Mouse (Mus musculus) MEL (cell line): ENCODE data around the gene Hadhb. TPM values are rescaled to one million over a fixed set of nuclear protein-coding genes. Genes with fewer than 3 reads are reported as not detected.

Experiments used
- DNase-seq: peaks from one replicate; pipeline ENCODE4 v3.0.0; 2011; ENCODE audit warnings: low read depth, low spot score
- H3K27ac ChIP-seq: 2 replicates; pipeline ENCODE4 v1.5.1; 2012; ENCODE audit warnings: low read depth, mild to moderate bottlenecking, control low read depth, low read length, moderate library complexity; ENCODE audit not compliant: control insufficient read depth
- H3K27me3 ChIP-seq, 2 experiments: fragments of 150-350 bp in 1 of 2; sonication (generic) in 1 of 2; 2 replicates each; pipeline ENCODE4 v1.6.1; 2012; ENCODE audit warnings: low read length in 2 of 2, mild to moderate bottlenecking in 2 of 2, improper control_type of control experiment in 1 of 2, moderate library complexity in 1 of 2; ENCODE audit not compliant: insufficient read depth in 2 of 2, control insufficient read depth in 1 of 2
- H3K36me3 ChIP-seq, 2 experiments: 2 replicates each; pipeline ENCODE4 v1.6.1; 2012 to 2014; ENCODE audit warnings: low read length in 2 of 2, improper control_type of control experiment in 1 of 2, inconsistent platforms in 1 of 2, mild to moderate bottlenecking in 1 of 2; ENCODE audit not compliant: insufficient read depth in 2 of 2, control insufficient read depth in 1 of 2
- H3K4me1 ChIP-seq, 2 experiments: fragments of 150-350 bp in 1 of 2; sonication (generic) in 1 of 2; 2 replicates each; pipeline ENCODE4 v1.6.1; 2012; ENCODE audit warnings: low read length in 2 of 2, improper control_type of control experiment in 1 of 2, mild to moderate bottlenecking in 1 of 2; ENCODE audit not compliant: insufficient read depth in 2 of 2, control insufficient read depth in 1 of 2
- H3K4me3 ChIP-seq, 2 experiments: fragments of 150-350 bp in 1 of 2; sonication (generic) in 1 of 2; 2 replicates each; pipeline ENCODE4 v1.5.1; 2012; ENCODE audit warnings: low read depth in 2 of 2, low read length in 2 of 2, mild to moderate bottlenecking in 2 of 2, moderate library complexity in 2 of 2, control low read depth in 1 of 2, improper control_type of control experiment in 1 of 2; ENCODE audit not compliant: control insufficient read depth in 1 of 2, insufficient read depth in 1 of 2
- H3K79me2 ChIP-seq: 2 replicates; pipeline ENCODE4 v1.6.1; 2012; ENCODE audit warnings: mild to moderate bottlenecking, low read length, moderate library complexity; ENCODE audit not compliant: control insufficient read depth, poor library complexity, insufficient read depth
- H3K9ac ChIP-seq: 2 replicates; pipeline ENCODE4 v1.6.1; 2012; ENCODE audit warnings: low read depth, mild to moderate bottlenecking, control low read depth, low read length, moderate library complexity; ENCODE audit not compliant: control insufficient read depth, poor library complexity, severe bottlenecking
- H3K9me3 ChIP-seq: fragments of 150-350 bp; sonication (generic); replicated peaks from 2 replicates; pipeline ENCODE4 v1.6.1; 2012; ENCODE audit warnings: mild to moderate bottlenecking, low read length, improper control_type of control experiment, moderate library complexity; ENCODE audit not compliant: insufficient read depth
- CTCF ChIP-seq, 3 experiments: IDR thresholded peaks in 2 of 3; conservative IDR thresholded peaks in 1 of 3; 2 replicates each; pipeline ENCODE4 v1.5.1; 2011 to 2012; ENCODE audit warnings: low read length in 3 of 3, low read depth in 2 of 3, mild to moderate bottlenecking in 2 of 3, improper control_type of control experiment in 1 of 3, inconsistent platforms in 1 of 3, mixed read lengths in 1 of 3, moderate library complexity in 1 of 3; ENCODE audit not compliant: control insufficient read depth in 1 of 3, insufficient read depth in 1 of 3, poor library complexity in 1 of 3, severe bottlenecking in 1 of 3
- EP300 ChIP-seq, 2 experiments: IDR thresholded peaks; 2 replicates each; pipeline ENCODE4 v1.6.1; 2011; ENCODE audit warnings: improper control_type of control experiment in 2 of 2, low read length in 2 of 2, low read depth in 1 of 2, mild to moderate bottlenecking in 1 of 2
- GABPA ChIP-seq: IDR thresholded peaks from 2 replicates; pipeline ENCODE4 v1.6.1; 2012; ENCODE audit warnings: low read depth, mild to moderate bottlenecking, inconsistent platforms, low read length, improper control_type of control experiment, moderate library complexity
- HCFC1 ChIP-seq: IDR thresholded peaks from 2 replicates; pipeline ENCODE4 v1.6.1; 2012; ENCODE audit warnings: low read depth, mild to moderate bottlenecking, inconsistent platforms, low read length, improper control_type of control experiment, moderate library complexity
- KAT2A ChIP-seq: conservative IDR thresholded peaks from 2 replicates; pipeline ENCODE4 v1.6.1; 2012; ENCODE audit warnings: low read depth, low read length, improper control_type of control experiment, inconsistent platforms
- MAFK ChIP-seq: IDR thresholded peaks from 2 replicates; pipeline ENCODE4 v1.6.1; 2011; ENCODE audit warnings: low read depth, mild to moderate bottlenecking, low read length, improper control_type of control experiment, borderline replicate concordance
- MEF2A ChIP-seq: IDR thresholded peaks from 2 replicates; pipeline ENCODE4 v1.6.1; 2014; ENCODE audit warnings: low read depth, mild to moderate bottlenecking, inconsistent platforms, low read length, improper control_type of control experiment; ENCODE audit not compliant: poor library complexity, insufficient replicate concordance, severe bottlenecking; ENCODE audit errors: extremely low read depth
- MXI1 ChIP-seq: IDR thresholded peaks from 2 replicates; pipeline ENCODE4 v1.6.1; 2011; ENCODE audit warnings: mild to moderate bottlenecking, low read depth, low read length, improper control_type of control experiment
- MYC ChIP-seq: IDR thresholded peaks from 2 replicates; pipeline ENCODE4 v1.6.1; 2011; ENCODE audit warnings: low read depth, mild to moderate bottlenecking, low read length, improper control_type of control experiment, moderate library complexity
- NELFE ChIP-seq: IDR thresholded peaks from 2 replicates; pipeline ENCODE4 v1.6.1; 2011; ENCODE audit warnings: low read depth, low read length, improper control_type of control experiment
- NRF1 ChIP-seq: IDR thresholded peaks from 2 replicates; pipeline ENCODE4 v1.6.1; 2014; ENCODE audit warnings: low read depth, mild to moderate bottlenecking, inconsistent platforms, low read length, improper control_type of control experiment, moderate library complexity; ENCODE audit not compliant: poor library complexity, insufficient read depth, severe bottlenecking
- POLR2A ChIP-seq, 2 experiments: IDR thresholded peaks; 2 replicates each; pipeline ENCODE4 v1.6.1; 2011 to 2012; ENCODE audit warnings: low read length in 2 of 2, mild to moderate bottlenecking in 2 of 2, control low read depth in 1 of 2, improper control_type of control experiment in 1 of 2, low read depth in 1 of 2, moderate library complexity in 1 of 2; ENCODE audit not compliant: control insufficient read depth in 1 of 2, insufficient read depth in 1 of 2, poor library complexity in 1 of 2
- POLR2AphosphoS5 ChIP-seq: IDR thresholded peaks from 2 replicates; pipeline ENCODE4 v1.6.1; 2012; ENCODE audit warnings: low read depth, borderline replicate concordance, mild to moderate bottlenecking, inconsistent platforms, low read length, moderate library complexity, mixed read lengths
- RAD21 ChIP-seq: IDR thresholded peaks from 2 replicates; pipeline ENCODE4 v1.6.1; 2011; ENCODE audit warnings: mild to moderate bottlenecking, low read depth, low read length, improper control_type of control experiment
- RCOR1 ChIP-seq: IDR thresholded peaks from 2 replicates; pipeline ENCODE4 v1.6.1; 2012; ENCODE audit warnings: low read depth, mild to moderate bottlenecking, inconsistent platforms, low read length, improper control_type of control experiment
- SIN3A ChIP-seq: IDR thresholded peaks from 2 replicates; pipeline ENCODE4 v1.6.1; 2012; ENCODE audit warnings: low read length, improper control_type of control experiment, inconsistent platforms
- TAL1 ChIP-seq: IDR thresholded peaks from 2 replicates; pipeline ENCODE4 v1.6.1; 2012; ENCODE audit warnings: mild to moderate bottlenecking, inconsistent platforms, low read length, moderate library complexity, mixed read lengths
- TCF12 ChIP-seq: IDR thresholded peaks from 2 replicates; pipeline ENCODE4 v1.6.1; 2014; ENCODE audit warnings: low read depth, mild to moderate bottlenecking, inconsistent platforms, low read length, improper control_type of control experiment, moderate library complexity
- UBTF ChIP-seq: IDR thresholded peaks from 2 replicates; pipeline ENCODE4 v1.6.1; 2012; ENCODE audit warnings: low read depth, mild to moderate bottlenecking, inconsistent platforms, low read length, improper control_type of control experiment, moderate library complexity, borderline replicate concordance; ENCODE audit not compliant: insufficient read depth
- USF2 ChIP-seq, 2 experiments: IDR thresholded peaks; 2 replicates each; pipeline ENCODE4 v1.6.1; 2011 to 2012; ENCODE audit warnings: improper control_type of control experiment in 2 of 2, low read length in 2 of 2, borderline replicate concordance in 1 of 2, inconsistent platforms in 1 of 2, low read depth in 1 of 2, mild to moderate bottlenecking in 1 of 2; ENCODE audit not compliant: insufficient read depth in 1 of 2
- ZMIZ1 ChIP-seq: IDR thresholded peaks from 2 replicates; pipeline ENCODE4 v1.6.1; 2012; ENCODE audit warnings: low read depth, mild to moderate bottlenecking, inconsistent platforms, low read length, improper control_type of control experiment, moderate library complexity
- ZNF384 ChIP-seq: IDR thresholded peaks from 2 replicates; pipeline ENCODE4 v1.6.1; 2012; ENCODE audit warnings: low read depth, mild to moderate bottlenecking, inconsistent platforms, low read length, improper control_type of control experiment
- polyA plus RNA-seq, 2 experiments: library from polyadenylated mRNA; stranded (reverse) in 1 of 2; unstranded in 1 of 2; fragments of >175 nt in 1 of 2; fragments of >200 nt in 1 of 2; gene quantifications; 2 replicates each; pipeline versions ENCODE4 v1.2.1 to v1.2.4; 2012; ENCODE audit warnings: low replicate concordance in 2 of 2, low read depth in 1 of 2; ENCODE audit not compliant: insufficient read length in 2 of 2, insufficient read depth in 1 of 2, missing spikeins in 1 of 2
- total RNA-seq: library from RNA; depleted of rRNA; stranded (reverse); fragments of 300-350 nt; gene quantifications from 2 replicates; pipeline ENCODE4 v1.2.3, GENCODE M21; 2012

Hadhb gene
- total and polyA plus RNA-seq, 3 experiments = 33.0 to 162 (median 161) TPM

DNA sequence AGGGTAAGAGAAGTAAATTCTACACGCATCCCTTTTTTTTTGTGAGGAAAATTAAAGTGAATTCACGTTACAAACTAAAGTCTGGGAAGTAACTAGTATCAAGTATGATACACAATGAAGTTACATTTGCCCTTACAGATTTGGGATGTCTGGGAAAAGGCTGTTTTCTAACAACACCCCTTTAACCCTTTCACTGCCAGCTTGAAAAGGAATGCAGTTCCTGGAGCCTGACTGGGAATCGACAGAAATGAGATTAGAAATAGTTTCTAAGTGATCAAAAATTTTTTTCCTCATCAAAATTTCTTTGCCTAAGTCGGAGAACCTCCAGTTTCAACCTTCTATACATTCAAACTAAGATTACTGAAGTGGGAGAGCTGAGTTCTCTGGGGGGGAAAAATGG, 1.0 kb upstream of the Hadhb start:
- Histone ChIP-seq H3K9me3 (no peaks in the 10 kb centered on the region), H3K79me2 (peaks cover 45% of the 10 kb centered on the region), H3K36me3 (peaks cover 0 to 31% of the 10 kb centered on the region in 2 experiments; a peak in 2 of 4 replicates), H3K4me3 (peak overlapping the region; percentile 60 to 68), H3K27ac (peak overlapping the region; percentile 91), H3K27me3 (no peaks in the 10 kb centered on the region), H3K9ac (peak overlapping the region; percentile 92), H3K4me1 (peaks cover 7 to 11% of the 10 kb centered on the region in 2 experiments)
- TF ChIP-seq RAD21 = no peak
- no peak for TF ChIP-seq EP300 (IDR thresholded peaks at IDR 0.05; ENCODE audit: low read depth in 1 of 2, low read length in 2 of 2)
- no peak for TF ChIP-seq MXI1
- DNase-seq = no peak

DNA sequence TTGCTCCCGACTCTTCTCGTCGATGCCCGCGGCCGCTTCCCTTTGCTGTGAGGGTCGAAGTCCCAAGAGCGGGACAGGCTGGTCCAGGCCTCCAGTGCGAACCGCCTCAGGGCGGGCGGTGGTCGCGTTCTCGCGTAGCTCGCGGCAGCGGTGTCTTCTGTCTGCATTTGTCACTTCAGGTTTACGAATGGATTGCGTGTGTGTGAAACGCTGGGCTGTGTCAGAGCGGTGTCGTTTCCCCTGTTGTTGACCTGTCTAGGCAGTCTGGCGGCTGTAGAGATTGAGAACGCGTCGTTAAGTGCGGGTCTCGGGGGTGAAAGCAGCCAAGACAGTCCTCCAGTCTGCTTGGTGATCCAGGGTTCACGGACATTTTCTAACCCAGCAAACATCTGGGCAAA, 346 bp downstream of the Hadhb start:
- H3K4me1 ChIP-seq = peaks cover 7 to 11% of the 10 kb centered on the region in 2 experiments

GRCm38 (mm10) chr5:30155821-30156629, 977 bp downstream of the Hadhb start:
- peak; percentile 80 for DNase-seq
- TF ChIP-seq TAL1 (no peak), NELFE (no peak), UBTF (no peak), USF2 (IDR thresholded peaks at IDR 0.05; ENCODE audit: borderline replicate concordance in 1 of 2, insufficient read depth in 1 of 2, low read depth in 1 of 2, low read length in 2 of 2) (no peak), MXI1 (peak; percentile 76), CTCF (IDR thresholded peaks at IDR 0.05 in 2 of 3, conservative IDR thresholded peaks at IDR 0.05 in 1 of 3; ENCODE audit: control insufficient read depth in 1 of 3, insufficient read depth in 1 of 3, low read depth in 2 of 3, low read length in 3 of 3, poor library complexity in 1 of 3, severe bottlenecking in 1 of 3) (no peak), TCF12 (no peak), MEF2A (no peak), POLR2AphosphoS5 (no peak), GABPA (no peak), KAT2A (no peak), SIN3A (peak; percentile 87), ZNF384 (no peak), RCOR1 (no peak), HCFC1 (peak; percentile 16; the same call in 1 of the 2 replicates), MYC (0 out of 2 replicates have a peak, but pooled peaks have one; percentile 49), MAFK (no peak)

More for the DNA sequence above, 346 bp downstream of the Hadhb start:
- H3K9me3 ChIP-seq = no peaks in the 10 kb centered on the region
- DNase-seq = no peak
- no peak for TF ChIP-seq MYC
- TF ChIP-seq GABPA = no peak
- peak in 1 of 2 experiments; percentile 23; a peak in 1 of 4 replicates for TF ChIP-seq POLR2A (IDR thresholded peaks at IDR 0.05; ENCODE audit: control insufficient read depth in 1 of 2, insufficient read depth in 1 of 2, low read depth in 1 of 2, low read length in 2 of 2, poor library complexity in 1 of 2)
- TF ChIP-seq EP300 (IDR thresholded peaks at IDR 0.05; ENCODE audit: low read depth in 1 of 2, low read length in 2 of 2) = 0 out of 4 replicates have a peak, but pooled peaks of 1 of the 2 experiments have one; percentile 2
- peak; percentile 13 for TF ChIP-seq ZMIZ1
- no peak for TF ChIP-seq RAD21
- no peak for TF ChIP-seq NRF1
- no peak for TF ChIP-seq RCOR1
- TF ChIP-seq KAT2A = no peak
- H3K27ac ChIP-seq = peak overlapping the region; percentile 91
- H3K27me3 ChIP-seq = no peaks in the 10 kb centered on the region
- H3K9ac ChIP-seq = peak overlapping the region; percentile 92
- H3K79me2 ChIP-seq = peaks cover 55% of the 10 kb centered on the region
- H3K4me3 ChIP-seq = peak overlapping the region; percentile 68 to 88
- peaks cover 0 to 33% of the 10 kb centered on the region in 2 experiments; a peak in 2 of 4 replicates for H3K36me3 ChIP-seq

More at GRCm38 (mm10) chr5:30155821-30156629, 977 bp downstream of the Hadhb start:
- peaks cover 61% of the 10 kb centered on the region for H3K79me2 ChIP-seq
- no peaks in the 10 kb centered on the region for H3K9me3 ChIP-seq
- peaks cover 0 to 33% of the 10 kb centered on the region in 2 experiments; a peak in 2 of 4 replicates for H3K36me3 ChIP-seq
- H3K4me3 ChIP-seq = peak overlapping the region; percentile 68 to 88
- H3K9ac ChIP-seq = peak overlapping the region; percentile 92
- H3K27me3 ChIP-seq = no peaks in the 10 kb centered on the region
- H3K4me1 ChIP-seq = peaks cover 7 to 11% of the 10 kb centered on the region in 2 experiments
- H3K27ac ChIP-seq = peak overlapping the region; percentile 91
